Mouse (Mus musculus): ENCODE results near the gene Cfap73. TPM values are rescaled to one million over a fixed set of nuclear protein-coding genes. Genes with fewer than 3 reads are reported as not detected.

Cfap73 gene
- polyA plus RNA-seq, 1 experiment = not detected

DNA sequence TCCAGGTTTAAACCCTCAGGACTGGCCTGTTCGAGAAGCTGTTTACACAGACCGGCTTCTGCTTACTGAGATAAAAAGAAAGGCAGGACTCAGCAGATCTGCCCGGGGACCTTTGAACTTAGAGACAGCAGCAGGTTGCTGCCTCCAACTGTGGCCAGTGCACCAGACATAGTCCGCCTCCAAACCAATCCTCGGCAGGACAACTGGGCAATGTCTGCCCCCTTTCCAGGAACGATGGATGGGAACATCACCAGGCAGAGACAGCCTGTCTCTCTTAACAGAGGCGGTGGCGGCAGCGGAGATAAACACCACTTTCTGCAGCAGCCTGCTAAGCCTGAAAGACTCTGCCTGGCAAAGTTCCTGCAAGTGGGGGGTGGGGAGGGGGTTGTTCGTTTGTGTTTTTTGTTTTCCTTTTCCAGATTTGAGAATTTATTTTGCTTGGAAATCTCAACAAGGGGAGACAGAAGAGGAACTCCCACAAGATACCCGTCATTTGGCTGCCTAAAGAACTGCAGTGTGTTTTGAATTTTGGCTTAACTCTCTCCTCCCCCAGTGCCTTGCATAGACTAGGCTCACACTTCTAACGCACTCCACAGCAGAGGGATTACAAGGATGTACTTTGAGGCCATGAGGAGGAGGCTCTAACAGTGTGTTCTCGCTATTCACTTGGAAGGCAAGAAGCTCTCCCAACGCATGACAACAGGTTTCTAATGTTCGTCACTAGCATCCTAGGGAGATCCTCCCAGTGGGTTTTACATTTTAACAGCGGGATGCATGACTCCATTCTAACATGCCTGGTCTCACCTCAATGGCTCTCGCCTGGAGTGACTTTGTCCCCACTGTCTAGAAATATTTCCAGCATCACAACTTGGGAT lies 47.1 kb downstream of the Cfap73 start:
- Histone ChIP-seq H3K4me3 (replicated peaks) (peak overlapping the region; percentile 70), H3K4me1 (ENCODE audit: control insufficient read depth) (peaks cover 69% of the 10 kb centered on the region), H3K36me3 (ENCODE audit: control insufficient read depth) (peaks cover 54% of the 10 kb centered on the region), H3K9me3 (ENCODE audit: control insufficient read depth, low read length) (peaks cover 10% of the 10 kb centered on the region), H3K27me3 (ENCODE audit: control insufficient read depth) (no peaks in the 10 kb centered on the region; the same call in 1 of the 2 replicates)
- no peak for TF ChIP-seq GATA1 (IDR thresholded peaks at IDR 0.05; ENCODE audit: low read length)
- peak; percentile 40; the same call in 2 of the 3 replicates for TF ChIP-seq TAL1 (IDR thresholded peaks at IDR 0.05; ENCODE audit: low read length)

DNA sequence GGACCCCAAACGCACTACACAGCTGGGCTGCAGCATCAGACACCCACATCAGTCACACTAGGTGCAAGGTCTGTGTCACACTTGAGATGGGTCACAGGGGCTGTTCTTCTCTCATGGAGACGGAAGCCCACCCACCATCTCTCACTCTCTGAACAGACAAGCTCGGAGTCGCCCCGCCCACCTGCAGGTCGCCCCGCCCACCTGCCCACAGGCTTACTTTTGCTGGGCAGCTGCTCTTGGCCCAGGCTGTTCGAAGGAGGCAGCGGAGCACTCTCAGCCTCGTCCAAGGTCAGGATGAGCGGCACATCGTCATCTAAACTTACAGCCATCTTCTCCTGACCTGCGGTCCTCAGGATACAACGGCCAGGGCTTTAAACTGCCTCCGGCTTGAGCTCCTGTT lies 49.1 kb downstream of the Cfap73 start:
- Histone ChIP-seq H3K36me3 (ENCODE audit: control insufficient read depth) (peaks cover 70% of the 10 kb centered on the region), H3K4me1 (ENCODE audit: control insufficient read depth) (peaks cover 77% of the 10 kb centered on the region), H3K9me3 (ENCODE audit: control insufficient read depth, low read length) (peaks cover under 1% of the 10 kb centered on the region), H3K4me3 (replicated peaks) (peak overlapping the region; percentile 33), H3K27me3 (ENCODE audit: control insufficient read depth) (no peaks in the 10 kb centered on the region)
- TF ChIP-seq TAL1 (IDR thresholded peaks at IDR 0.05; ENCODE audit: low read length) (no peak), GATA1 (IDR thresholded peaks at IDR 0.05; ENCODE audit: low read length) (no peak)

GRCm38 (mm10) chr5:120583511-120583910 lies 50.5 kb downstream of the Cfap73 start:
- Histone ChIP-seq H3K36me3 (ENCODE audit: control insufficient read depth) (peaks cover 84% of the 10 kb centered on the region), H3K4me1 (ENCODE audit: control insufficient read depth) (peaks cover 82% of the 10 kb centered on the region), H3K27me3 (ENCODE audit: control insufficient read depth) (no peaks in the 10 kb centered on the region), H3K9me3 (ENCODE audit: control insufficient read depth, low read length) (no peaks in the 10 kb centered on the region), H3K4me3 (replicated peaks) (no peak overlapping the region)
- TF ChIP-seq GATA1 (IDR thresholded peaks at IDR 0.05; ENCODE audit: low read length) (no peak), TAL1 (IDR thresholded peaks at IDR 0.05; ENCODE audit: low read length) (no peak)

DNA sequence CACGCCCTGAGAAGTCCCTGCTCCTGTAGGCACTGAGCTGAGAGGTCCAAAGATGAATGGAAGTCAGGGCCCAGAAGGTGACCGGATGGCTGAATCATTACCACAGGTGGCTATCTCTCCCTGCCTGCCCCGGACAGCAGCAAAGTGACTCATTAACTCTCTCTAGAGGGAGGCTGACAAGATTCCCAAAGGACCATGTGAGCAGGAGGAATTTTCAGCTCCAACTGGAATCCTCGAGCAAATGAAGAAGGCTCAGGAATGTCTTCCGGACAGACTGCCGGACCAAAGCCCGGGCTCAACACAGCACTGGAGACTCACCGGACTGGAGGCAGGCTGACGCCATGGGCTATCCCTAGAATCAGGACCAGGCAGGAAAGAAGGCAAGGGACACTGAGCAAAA lies 52.0 kb downstream of the Cfap73 start:
- Histone ChIP-seq H3K4me1 (ENCODE audit: control insufficient read depth) (peaks cover 90% of the 10 kb centered on the region), H3K36me3 (ENCODE audit: control insufficient read depth) (peaks cover 96% of the 10 kb centered on the region), H3K27me3 (ENCODE audit: control insufficient read depth) (no peaks in the 10 kb centered on the region), H3K4me3 (replicated peaks) (no peak overlapping the region), H3K9me3 (ENCODE audit: control insufficient read depth, low read length) (no peaks in the 10 kb centered on the region)
- no peak for TF ChIP-seq GATA1 (IDR thresholded peaks at IDR 0.05; ENCODE audit: low read length)
- TF ChIP-seq TAL1 (IDR thresholded peaks at IDR 0.05; ENCODE audit: low read length) = no peak

DNA sequence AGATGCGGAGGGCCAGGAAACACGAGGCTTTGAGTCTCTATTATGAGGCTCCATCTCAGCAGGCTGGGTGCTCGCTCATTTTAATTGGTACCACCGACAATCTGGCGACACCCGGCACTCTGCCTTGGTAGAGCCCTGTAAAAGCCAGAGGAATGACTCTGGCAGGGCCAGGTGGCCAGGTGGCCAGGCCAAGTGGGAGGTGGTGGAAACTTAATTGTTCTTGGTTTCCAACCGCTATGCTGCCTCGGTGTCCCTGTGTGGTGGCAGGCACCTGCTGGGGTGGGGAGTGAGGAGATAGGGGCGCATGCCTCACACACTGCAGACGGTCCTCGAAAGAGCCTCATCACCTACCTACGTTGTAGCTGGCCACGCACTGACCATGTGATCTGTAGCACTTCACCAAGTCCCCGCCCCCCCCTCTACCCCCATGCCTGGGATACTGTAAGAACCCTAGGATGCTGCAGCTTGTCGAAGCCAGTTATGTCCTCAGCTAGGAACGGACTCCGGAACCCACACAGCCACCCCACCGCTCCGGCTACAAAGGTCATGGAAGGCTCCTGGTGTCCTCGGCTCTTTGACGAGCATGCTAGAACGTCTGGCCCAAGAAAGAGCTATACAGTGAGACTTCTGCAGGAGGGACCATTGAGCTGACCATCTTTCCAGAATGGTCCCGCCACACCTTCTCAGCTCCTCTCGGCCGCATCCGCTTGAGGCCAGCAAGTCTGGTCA lies 54.0 kb downstream of the Cfap73 start:
- no peak for TF ChIP-seq TAL1 (IDR thresholded peaks at IDR 0.05; ENCODE audit: low read length)
- TF ChIP-seq GATA1 (IDR thresholded peaks at IDR 0.05; ENCODE audit: low read length) = no peak
- Histone ChIP-seq H3K27me3 (ENCODE audit: control insufficient read depth) (no peaks in the 10 kb centered on the region), H3K36me3 (ENCODE audit: control insufficient read depth) (peaks cover 93% of the 10 kb centered on the region), H3K9me3 (ENCODE audit: control insufficient read depth, low read length) (no peaks in the 10 kb centered on the region), H3K4me3 (replicated peaks) (no peak overlapping the region), H3K4me1 (ENCODE audit: control insufficient read depth) (peaks cover 87% of the 10 kb centered on the region)

DNA sequence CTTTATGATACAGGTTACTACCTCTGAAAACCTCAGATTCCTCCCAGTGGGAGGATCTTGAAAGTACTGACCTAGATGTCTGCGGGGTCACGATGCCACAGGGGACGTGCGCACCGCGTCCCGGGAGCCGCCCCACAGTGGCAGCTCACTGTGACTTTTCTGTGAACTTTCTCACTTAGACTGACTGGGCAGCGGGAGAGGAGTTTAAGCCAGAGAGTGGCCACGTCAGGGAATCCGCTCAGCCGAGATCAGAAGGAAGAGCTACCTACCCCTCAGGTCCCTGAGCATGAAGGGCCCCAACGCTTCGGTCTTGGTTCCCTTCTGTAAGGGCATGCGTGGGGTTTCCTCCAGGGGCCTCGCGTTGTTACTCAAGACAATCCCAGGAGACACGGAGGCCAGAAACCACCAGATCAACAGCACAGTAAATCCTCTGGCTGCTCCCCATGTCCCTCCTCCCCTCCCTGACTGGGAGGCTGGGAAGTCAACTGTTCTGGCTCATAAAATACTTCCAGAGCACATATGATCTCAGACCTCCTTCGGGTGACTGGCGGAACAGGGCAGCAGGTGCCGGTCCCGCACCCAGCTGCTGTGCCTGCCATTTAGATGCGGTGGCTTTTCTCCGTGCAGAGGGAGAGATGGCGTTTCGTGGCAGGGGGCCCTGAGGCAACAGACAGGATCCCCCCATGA lies 54.7 kb downstream of the Cfap73 start:
- Histone ChIP-seq H3K4me3 (replicated peaks) (peak overlapping the region; percentile 35), H3K9me3 (ENCODE audit: control insufficient read depth, low read length) (no peaks in the 10 kb centered on the region), H3K4me1 (ENCODE audit: control insufficient read depth) (peaks cover 87% of the 10 kb centered on the region), H3K27me3 (ENCODE audit: control insufficient read depth) (no peaks in the 10 kb centered on the region), H3K36me3 (ENCODE audit: control insufficient read depth) (peaks cover 93% of the 10 kb centered on the region)
- TF ChIP-seq TAL1 (IDR thresholded peaks at IDR 0.05; ENCODE audit: low read length) = no peak
- TF ChIP-seq GATA1 (IDR thresholded peaks at IDR 0.05; ENCODE audit: low read length) = no peak

DNA sequence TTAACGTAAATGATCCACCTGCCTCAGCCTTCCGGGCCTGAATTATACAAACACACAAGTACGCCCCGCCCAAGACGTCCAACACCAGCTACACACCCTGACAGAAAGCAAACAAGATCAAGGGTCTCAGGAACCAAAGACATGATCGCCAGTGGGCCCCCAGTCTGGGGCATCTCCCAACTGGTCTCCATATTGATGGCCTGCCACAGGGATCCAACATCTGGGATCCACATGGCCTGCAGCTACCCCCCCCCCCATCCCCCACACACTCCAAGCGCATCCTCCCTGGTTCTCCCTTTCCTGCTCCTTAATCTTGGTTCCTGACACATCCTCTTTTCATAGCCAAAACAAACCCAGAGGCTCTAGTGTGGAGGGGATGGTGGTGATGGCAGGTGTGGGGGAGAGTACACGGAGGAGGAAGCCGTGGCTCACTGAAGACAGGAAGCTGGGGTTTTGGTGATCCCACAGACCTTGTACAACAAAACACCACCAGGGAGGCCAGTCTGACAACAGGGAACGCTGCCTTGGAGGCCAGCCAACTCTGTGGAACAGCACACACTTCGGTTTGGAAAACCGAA lies 55.4 kb downstream of the Cfap73 start:
- peaks cover 87% of the 10 kb centered on the region for H3K4me1 ChIP-seq (ENCODE audit: control insufficient read depth)
- H3K9me3 ChIP-seq (ENCODE audit: control insufficient read depth, low read length) = no peaks in the 10 kb centered on the region
- H3K4me3 ChIP-seq (replicated peaks) = peak overlapping the region; percentile 59
- H3K36me3 ChIP-seq (ENCODE audit: control insufficient read depth) = peaks cover 93% of the 10 kb centered on the region
- H3K27me3 ChIP-seq (ENCODE audit: control insufficient read depth) = no peaks in the 10 kb centered on the region
- no peak for TF ChIP-seq GATA1 (IDR thresholded peaks at IDR 0.05; ENCODE audit: low read length)
- TF ChIP-seq TAL1 (IDR thresholded peaks at IDR 0.05; ENCODE audit: low read length) = no peak

Other genes with a start within 250 kb of the Cfap73 start
- gene Lhx5, start 202.5 kb downstream of the Cfap73 start, polyA plus RNA-seq (2012) = not detected in 2 replicates
- not detected in 2 replicates for gene Sdsl, start 161.4 kb downstream of the Cfap73 start, polyA plus RNA-seq (2012)
- gene Sds, start 157.7 kb downstream of the Cfap73 start, polyA plus RNA-seq (2012) = not detected in 2 replicates
- gene Plbd2, start 130.6 kb downstream of the Cfap73 start, polyA plus RNA-seq (2012) = 0.83 and 0.99 TPM in 2 replicates
- gene Slc8b1, start 123.1 kb downstream of the Cfap73 start, polyA plus RNA-seq (2012) = 0.02 and 0.21 TPM in 2 replicates
- gene Tpcn1, start 45.6 kb downstream of the Cfap73 start, polyA plus RNA-seq (2012) = 30.3 TPM in 2 replicates
- gene Iqcd, start 45.2 kb downstream of the Cfap73 start, polyA plus RNA-seq (2012) = 0.98 and 1.3 TPM in 2 replicates
- 1.5 and 1.7 TPM in 2 replicates for gene Rita1, start 21.6 kb downstream of the Cfap73 start, polyA plus RNA-seq (2012)
- gene Ddx54, start 21.5 kb downstream of the Cfap73 start, polyA plus RNA-seq (2012) = 3.1 and 3.4 TPM in 2 replicates
- gene Rasal1, start 14.6 kb upstream of the Cfap73 start, polyA plus RNA-seq (2012) = 0.01 TPM in 1 of 2 replicates, not detected in the other
- not detected in 2 replicates for gene Dtx1, start 77.7 kb upstream of the Cfap73 start, polyA plus RNA-seq (2012)
- 0.02 TPM in 1 of 2 replicates, not detected in the other for gene Oas2, start 115.6 kb upstream of the Cfap73 start, polyA plus RNA-seq (2012)
- 0.02 TPM in 2 replicates for gene Oas3, start 143.4 kb upstream of the Cfap73 start, polyA plus RNA-seq (2012)
- not detected in 2 replicates for gene Oas1e, start 161.3 kb upstream of the Cfap73 start, polyA plus RNA-seq (2012)
- not detected in 2 replicates for gene Oas1c, start 178.3 kb upstream of the Cfap73 start, polyA plus RNA-seq (2012)
- gene Oas1f, start 213.1 kb upstream of the Cfap73 start, polyA plus RNA-seq (2012) = not detected in 2 replicates
- gene Oas1h, start 227.2 kb upstream of the Cfap73 start, polyA plus RNA-seq (2012) = not detected in 2 replicates